Mouse (Mus musculus) thymus, adult 2 months (tissue): Measurements from ENCODE around the gene Sult2b1.

Experiments
- CTCF ChIP-seq: fragments of 200-500 bp; IDR thresholded peaks from 2 replicates; pipeline ENCODE4 v1.5.1; 2012; ENCODE audit warnings: mild to moderate bottlenecking, control low read depth, low read length, moderate library complexity, borderline replicate concordance; ENCODE audit not compliant: control insufficient read depth, poor library complexity, insufficient read depth; ENCODE audit errors: extremely low read depth
- POLR2A ChIP-seq: fragments of 200-500 bp; IDR thresholded peaks from 2 replicates; pipeline ENCODE4 v1.6.1; 2012; ENCODE audit warnings: mild to moderate bottlenecking, low read length, control low read depth, moderate library complexity; ENCODE audit not compliant: control insufficient read depth, poor library complexity, insufficient read depth; ENCODE audit errors: extremely low read depth

DNA sequence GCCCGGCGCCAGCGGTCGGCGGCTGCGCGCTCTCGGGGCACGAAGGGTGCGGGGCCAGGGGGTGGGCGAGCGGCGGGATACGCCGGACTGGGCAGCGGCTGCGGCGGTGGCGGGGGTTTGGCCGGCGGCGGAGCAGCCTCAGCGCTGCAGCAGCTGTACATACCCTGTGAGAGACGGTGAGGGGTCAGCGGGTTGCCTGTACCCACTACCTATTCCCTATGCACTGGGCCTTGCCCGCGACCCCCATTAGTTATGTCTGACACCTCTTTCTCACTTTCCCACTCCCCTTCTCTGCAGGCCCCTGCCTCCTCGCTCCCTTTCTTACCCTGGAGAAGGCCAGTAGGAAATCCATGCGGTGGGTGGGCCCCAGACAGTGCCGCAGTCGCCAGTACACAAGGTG lies 49.5 kb upstream of the Sult2b1 start:
- TF ChIP-seq CTCF (no peak), POLR2A (no peak)
